Mouse (Mus musculus) heart, embryonic 11.5 days (tissue): ENCODE results near the gene Lmod2. TPM values are rescaled to one million over a fixed set of nuclear protein-coding genes. Genes with fewer than 3 reads are reported as not detected.

Experiments
- ATAC-seq: fragments of 200-750 bp; cut with Nextera tagmentation; replicated peaks from 2 replicates; pipeline ENCODE4 v1.8.0; 2017; ENCODE audit warnings: moderate library complexity; ENCODE audit not compliant: insufficient number of reproducible peaks, low FRiP score, low TSS enrichment
- H3K27ac ChIP-seq: fragments of 300-500 bp; sonication (generic); 2 replicates; pipeline ENCODE4 v1.5.1; 2014; ENCODE audit warnings: mild to moderate bottlenecking, low read depth, low read length
- H3K27me3 ChIP-seq: fragments of 300-500 bp; sonication (generic); 2 replicates; pipeline ENCODE4 v1.6.1; 2014; ENCODE audit warnings: mild to moderate bottlenecking, low read length, mixed read lengths; ENCODE audit not compliant: control insufficient read depth, insufficient read depth
- H3K36me3 ChIP-seq: fragments of 300-500 bp; sonication (generic); 2 replicates; pipeline ENCODE4 v1.6.1; 2014; ENCODE audit warnings: mild to moderate bottlenecking, low read length, moderate library complexity, mixed read lengths; ENCODE audit not compliant: control insufficient read depth, insufficient read depth
- H3K4me1 ChIP-seq: fragments of 300-500 bp; sonication (generic); 2 replicates; pipeline ENCODE4 v1.6.1; 2014; ENCODE audit warnings: low read length; ENCODE audit not compliant: control insufficient read depth, insufficient read depth
- H3K4me2 ChIP-seq: fragments of 300-500 bp; sonication (generic); 2 replicates; pipeline ENCODE4 v1.6.1; 2014; ENCODE audit warnings: mild to moderate bottlenecking, moderate library complexity
- H3K4me3 ChIP-seq: fragments of 300-500 bp; sonication (generic); 2 replicates; pipeline ENCODE4 v1.5.1; 2014; ENCODE audit warnings: low read depth, low read length
- H3K9ac ChIP-seq: fragments of 300-500 bp; sonication (generic); 2 replicates; pipeline ENCODE4 v1.6.1; 2014; ENCODE audit warnings: mild to moderate bottlenecking, low read depth, low read length, moderate library complexity
- H3K9me3 ChIP-seq: fragments of 300-500 bp; sonication (generic); replicated peaks from 2 replicates; pipeline ENCODE4 v1.6.1; 2016; ENCODE audit warnings: low read length; ENCODE audit not compliant: control insufficient read depth
- WGBS: fragments of 180-500 bp; shearing (Covaris S2); extraction: QIAGEN DNeasy Blood & Tissue Kit; methylation state at CpG from one replicate; pipeline ENCODE4 v1.1.7; 2014; ENCODE audit not compliant: insufficient replicate concordance; 5-methylcytosine and 5-hydroxymethylcytosine counted together
- polyA plus RNA-seq: library from polyadenylated mRNA; unstranded; fragments of >200 nt; fragmentation: Nextera tagmentation; extraction: Ambion mirVana; gene quantifications from 2 replicates; pipeline ENCODE4 v1.2.1, GENCODE M21; 2014

The Lmod2 gene
- polyA plus RNA-seq, 1 experiment from 2014 or later = 43.7 TPM

GRCm38 (mm10) chr6:24570278-24570677 is 27.3 kb upstream of the Lmod2 start:
- H3K4me2 ChIP-seq = no peak overlapping the region
- H3K4me3 ChIP-seq = no peak overlapping the region
- WGBS = 73% methylated on average over 11 of the region's 11 CpGs
- H3K27me3 ChIP-seq = no peaks in the 10 kb centered on the region
- H3K9ac ChIP-seq = no peak overlapping the region
- H3K4me1 ChIP-seq = 0 out of 2 replicates have a peak, but pooled peaks cover 3% of the 10 kb centered on the region
- no peaks in the 10 kb centered on the region for H3K36me3 ChIP-seq
- H3K9me3 ChIP-seq = no peaks in the 10 kb centered on the region; the same call in 1 of the 2 replicates
- no peak for ATAC-seq
- H3K27ac ChIP-seq = no peak overlapping the region

GRCm38 (mm10) chr6:24571126-24571525 is 26.4 kb upstream of the Lmod2 start:
- Histone ChIP-seq H3K9me3 (no peaks in the 10 kb centered on the region; the same call in 1 of the 2 replicates), H3K36me3 (no peaks in the 10 kb centered on the region)

GRCm38 (mm10) chr6:24572431-24572830 is 25.1 kb upstream of the Lmod2 start:
- ATAC-seq = no peak
- H3K27ac ChIP-seq = no peak overlapping the region
- H3K36me3 ChIP-seq = no peaks in the 10 kb centered on the region
- no peaks in the 10 kb centered on the region; the same call in 1 of the 2 replicates for H3K9me3 ChIP-seq
- no peak overlapping the region for H3K9ac ChIP-seq
- H3K27me3 ChIP-seq = no peaks in the 10 kb centered on the region
- 83% methylated on average over 14 of the region's 14 CpGs for WGBS
- no peak overlapping the region for H3K4me3 ChIP-seq
- no peak overlapping the region for H3K4me2 ChIP-seq
- 0 out of 2 replicates have a peak, but pooled peaks cover 3% of the 10 kb centered on the region for H3K4me1 ChIP-seq

More at GRCm38 (mm10) chr6:24571126-24571525, 26.4 kb upstream of the Lmod2 start:
- 0 out of 2 replicates have a peak, but pooled peaks cover 3% of the 10 kb centered on the region for H3K4me1 ChIP-seq
- H3K27ac ChIP-seq = no peak overlapping the region; the same call in 1 of the 2 replicates
- no peak for ATAC-seq
- H3K4me2 ChIP-seq = no peak overlapping the region
- 54% methylated on average over 6 of the region's 6 CpGs for WGBS
- no peak overlapping the region for H3K4me3 ChIP-seq
- no peaks in the 10 kb centered on the region for H3K27me3 ChIP-seq
- H3K9ac ChIP-seq = no peak overlapping the region

- no peak for ATAC-seq
- H3K27me3 ChIP-seq = no peaks in the 10 kb centered on the region
- 0 out of 2 replicates have a peak, but pooled peaks cover 3% of the 10 kb centered on the region for H3K4me1 ChIP-seq
- no peaks in the 10 kb centered on the region; the same call in 1 of the 2 replicates for H3K9me3 ChIP-seq
- H3K27ac ChIP-seq = no peak overlapping the region
- no peaks in the 10 kb centered on the region for H3K36me3 ChIP-seq
- no peak overlapping the region for H3K4me3 ChIP-seq
- H3K9ac ChIP-seq = no peak overlapping the region
- no peak overlapping the region for H3K4me2 ChIP-seq
Observed at GRCm38 (mm10) chr6:24573319-24573718, 24.2 kb upstream of the Lmod2 start.

- Histone ChIP-seq H3K4me3 (no peak overlapping the region), H3K9ac (no peak overlapping the region), H3K36me3 (no peaks in the 10 kb centered on the region), H3K4me1 (peaks cover 14% of the 10 kb centered on the region), H3K9me3 (no peaks in the 10 kb centered on the region), H3K27me3 (no peaks in the 10 kb centered on the region), H3K27ac (no peak overlapping the region), H3K4me2 (no peak overlapping the region)
- 80% methylated on average over 3 of the region's 3 CpGs for WGBS
- no peak for ATAC-seq
Observed at GRCm38 (mm10) chr6:24583456-24583855, 14.1 kb upstream of the Lmod2 start.

- Histone ChIP-seq H3K9ac (no peak overlapping the region), H3K9me3 (no peaks in the 10 kb centered on the region), H3K4me1 (peaks cover 14% of the 10 kb centered on the region), H3K36me3 (no peaks in the 10 kb centered on the region), H3K27me3 (no peaks in the 10 kb centered on the region), H3K4me2 (peak overlapping the region; percentile 31), H3K4me3 (no peak overlapping the region), H3K27ac (peak overlapping the region; percentile 54; the same call in 1 of the 2 replicates)
- WGBS = 34% methylated on average over 7 of the region's 10 CpGs
- peak; percentile 46; the same call in 1 of the 2 replicates for ATAC-seq
Observed at GRCm38 (mm10) chr6:24585431-24586310, 11.9 kb upstream of the Lmod2 start.

GRCm38 (mm10) chr6:24586885-24587284 is 10.7 kb upstream of the Lmod2 start:
- Histone ChIP-seq H3K9me3 (no peaks in the 10 kb centered on the region), H3K4me2 (no peak overlapping the region), H3K36me3 (no peaks in the 10 kb centered on the region), H3K4me3 (no peak overlapping the region), H3K27ac (peak overlapping the region; percentile 78), H3K27me3 (no peaks in the 10 kb centered on the region), H3K4me1 (peaks cover 14% of the 10 kb centered on the region), H3K9ac (no peak overlapping the region)
- no peak for ATAC-seq
- WGBS = 10% methylated on average over 3 of the region's 3 CpGs

GRCm38 (mm10) chr6:24590282-24590681 is 7.3 kb upstream of the Lmod2 start:
- Histone ChIP-seq H3K9me3 (no peaks in the 10 kb centered on the region), H3K9ac (no peak overlapping the region; the same call in 1 of the 2 replicates), H3K4me3 (no peak overlapping the region), H3K4me1 (peaks cover 12% of the 10 kb centered on the region), H3K36me3 (no peaks in the 10 kb centered on the region), H3K27ac (0 out of 2 replicates have a peak overlapping the region, but pooled peaks have one; percentile 22), H3K4me2 (no peak overlapping the region), H3K27me3 (no peaks in the 10 kb centered on the region)
- no peak for ATAC-seq
- 66% methylated on average over 5 of the region's 5 CpGs for WGBS
